Mouse (Mus musculus) stomach, embryonic 14.5 days (tissue): ENCODE results near the gene Chrm4. TPM values are rescaled to one million over a fixed set of nuclear protein-coding genes. Genes with fewer than 3 reads are reported as not detected.

Experiments used
- ATAC-seq: fragments of 200-750 bp; cut with Nextera tagmentation; 2 replicates; pipeline ENCODE4 v1.8.0; 2017; ENCODE audit warnings: low read depth, moderate TSS enrichment; ENCODE audit not compliant: insufficient number of reproducible peaks, insufficient read depth, low FRiP score
- H3K27ac ChIP-seq: fragments of 300-500 bp; sonication (generic); 2 replicates; pipeline ENCODE4 v1.5.1; 2014; ENCODE audit warnings: mild to moderate bottlenecking, low read length, moderate library complexity, mixed read lengths
- H3K27me3 ChIP-seq: fragments of 300-500 bp; sonication (generic); 2 replicates; pipeline ENCODE4 v1.6.1; 2014; ENCODE audit warnings: low read length, control low read depth, mixed read lengths; ENCODE audit not compliant: control insufficient read depth, insufficient read depth
- H3K36me3 ChIP-seq: fragments of 300-500 bp; sonication (generic); 2 replicates; pipeline ENCODE4 v1.6.1; 2014; ENCODE audit warnings: mild to moderate bottlenecking, control low read depth, low read length, moderate library complexity, mixed read lengths; ENCODE audit not compliant: control insufficient read depth, insufficient read depth
- H3K4me1 ChIP-seq: fragments of 300-500 bp; sonication (generic); 2 replicates; pipeline ENCODE4 v1.6.1; 2014; ENCODE audit warnings: low read length, control low read depth, mixed read lengths; ENCODE audit not compliant: control insufficient read depth, insufficient read depth
- H3K4me2 ChIP-seq: fragments of 300-500 bp; sonication (generic); replicated peaks from 2 replicates; pipeline ENCODE4 v1.6.1; 2014; ENCODE audit warnings: low read depth, low read length, control low read depth
- H3K4me3 ChIP-seq: fragments of 300-500 bp; sonication (generic); 2 replicates; pipeline ENCODE4 v1.5.1; 2014; ENCODE audit warnings: low read depth, low read length, control low read depth
- H3K9ac ChIP-seq: fragments of 300-500 bp; sonication (generic); replicated peaks from 2 replicates; pipeline ENCODE4 v1.6.1; 2014; ENCODE audit warnings: low read depth, mild to moderate bottlenecking, control low read depth, low read length, moderate library complexity, mixed read lengths
- H3K9me3 ChIP-seq: fragments of 300-500 bp; sonication (generic); 2 replicates; pipeline ENCODE4 v1.6.1; 2016; ENCODE audit warnings: low read depth, low read length, control low read depth; ENCODE audit not compliant: control insufficient read depth
- WGBS: fragments of 180-500 bp; shearing (Covaris S2); extraction: QIAGEN DNeasy Blood & Tissue Kit; methylation state at CpG from one replicate; pipeline ENCODE4 v1.1.7; 2014; 5-methylcytosine and 5-hydroxymethylcytosine counted together
- polyA plus RNA-seq: library from polyadenylated mRNA; unstranded; fragments of >200 nt; fragmentation: Nextera tagmentation; extraction: Ambion mirVana; gene quantifications from 2 replicates; pipeline ENCODE4 v1.2.1, GENCODE M21; 2014

The Chrm4 gene
- polyA plus RNA-seq = 0.17 TPM in 1 of 2 replicates, not detected in the other

DNA sequence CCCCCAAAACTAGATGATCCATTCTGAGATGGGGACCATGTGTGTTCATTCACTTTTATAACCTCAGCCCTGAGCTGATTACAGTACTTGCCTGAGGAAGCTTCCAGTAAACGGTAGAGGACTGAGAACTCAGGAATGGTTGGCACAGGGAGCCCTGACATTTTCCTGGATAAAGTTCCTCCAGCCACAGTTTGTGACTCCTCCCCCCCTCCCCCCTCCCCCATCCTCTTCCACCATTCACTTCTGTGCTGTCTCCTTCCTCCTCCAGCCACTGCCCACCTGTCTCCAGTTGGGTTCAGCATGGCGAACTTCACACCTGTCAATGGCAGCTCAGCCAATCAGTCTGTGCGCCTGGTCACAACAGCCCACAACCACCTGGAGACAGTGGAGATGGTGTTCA lies at the start of gene Chrm4:
Gene Chrm4 (plus strand): TSS at position 301 of the 400 bp plus-strand sequence.
- 75% methylated on average over 3 of the region's 3 CpGs for WGBS
- no peak within 1 kb of the TSS for H3K4me2 ChIP-seq
- no peak within 1 kb of the TSS for H3K9ac ChIP-seq
- peaks cover 11% of the 10 kb centered on the region for H3K27me3 ChIP-seq
- no peaks in the 10 kb centered on the region for H3K36me3 ChIP-seq
- ATAC-seq = no peak
- H3K27ac ChIP-seq = no peak within 1 kb of the TSS
- H3K4me1 ChIP-seq = peaks cover 18% of the 10 kb centered on the region
- no peaks in the 10 kb centered on the region for H3K9me3 ChIP-seq
- H3K4me3 ChIP-seq = no peak within 1 kb of the TSS

DNA sequence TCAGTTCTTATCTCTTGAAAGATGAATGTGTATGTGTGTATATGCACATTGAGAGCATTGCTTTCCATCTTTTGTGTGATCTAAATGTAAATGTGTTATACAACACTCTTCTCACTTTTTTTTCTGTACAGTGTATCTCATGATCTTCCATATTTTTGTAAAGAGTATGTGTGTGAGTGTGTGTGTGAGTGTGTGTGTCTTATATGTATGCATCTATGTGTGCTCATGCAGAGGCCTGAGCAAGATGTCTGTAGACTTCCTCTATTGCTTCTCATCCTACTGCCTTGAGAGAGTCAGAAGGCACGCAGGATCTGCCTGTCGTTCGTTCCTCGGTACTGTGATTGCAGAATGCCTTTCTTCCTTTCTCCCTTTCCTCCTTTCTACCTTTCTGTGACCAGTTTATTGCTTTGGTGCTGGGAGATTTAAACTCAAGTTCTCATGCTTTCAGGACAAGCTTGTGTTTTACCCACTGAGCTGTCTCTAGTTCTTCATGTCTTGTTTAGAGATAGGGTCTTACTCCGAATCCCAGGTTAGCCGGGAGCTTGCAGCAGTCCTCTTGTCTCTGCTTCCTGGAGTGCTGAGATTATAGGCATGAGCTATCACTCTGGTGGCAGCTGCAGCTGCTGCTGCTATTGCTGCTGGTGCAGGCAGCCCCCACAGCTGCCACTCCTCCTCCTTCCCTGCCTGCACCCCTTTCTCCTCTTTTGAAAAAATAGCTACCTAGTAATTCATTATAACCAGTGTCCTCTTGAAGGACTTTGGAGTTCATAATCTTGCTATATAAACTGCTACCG lies 48.5 kb upstream of the Chrm4 start:
- 51% methylated on average over 7 of the region's 7 CpGs for WGBS
- Histone ChIP-seq H3K36me3 (no peaks in the 10 kb centered on the region), H3K9me3 (no peaks in the 10 kb centered on the region), H3K27me3 (no peaks in the 10 kb centered on the region), H3K9ac (no peak overlapping the region), H3K4me3 (no peak overlapping the region), H3K4me2 (no peak overlapping the region), H3K27ac (no peak overlapping the region), H3K4me1 (peaks cover 6% of the 10 kb centered on the region; the same call in 1 of the 2 replicates)
- no peak for ATAC-seq

- WGBS = 66% methylated on average over 4 of the region's 4 CpGs
- no peak for ATAC-seq
- H3K36me3 ChIP-seq = peaks cover 6% of the 10 kb centered on the region
- H3K27me3 ChIP-seq = no peaks in the 10 kb centered on the region
- H3K4me2 ChIP-seq = no peak overlapping the region
- no peak overlapping the region for H3K27ac ChIP-seq
- peaks cover 3% of the 10 kb centered on the region; the same call in 1 of the 2 replicates for H3K4me1 ChIP-seq
- no peak overlapping the region for H3K4me3 ChIP-seq
- no peak overlapping the region for H3K9ac ChIP-seq
- H3K9me3 ChIP-seq = no peaks in the 10 kb centered on the region
Observed at GRCm38 (mm10) chr2:91883961-91884360, 43.1 kb upstream of the Chrm4 start.

DNA sequence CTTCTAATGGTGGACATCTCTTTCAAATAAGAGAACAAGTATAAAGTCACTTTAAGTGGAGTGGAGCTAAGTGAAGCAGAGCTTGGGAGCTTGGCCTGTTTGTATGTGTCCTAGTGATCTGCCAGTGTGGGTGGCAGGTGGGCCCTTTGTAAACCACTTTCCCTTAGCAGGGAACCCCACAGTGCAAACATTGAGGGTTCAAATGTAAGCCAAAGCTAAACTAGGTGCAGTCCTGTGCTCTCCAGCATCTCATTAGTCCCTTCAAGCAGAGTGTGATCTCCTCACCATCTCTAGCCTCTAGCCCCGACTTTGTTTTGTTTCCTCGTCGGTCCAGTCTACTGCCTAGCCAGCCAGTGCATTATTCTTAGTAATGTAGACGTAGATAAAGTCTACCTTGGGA lies 42.4 kb upstream of the Chrm4 start:
- Histone ChIP-seq H3K27me3 (no peaks in the 10 kb centered on the region), H3K4me3 (no peak overlapping the region), H3K4me1 (no peaks in the 10 kb centered on the region), H3K4me2 (no peak overlapping the region), H3K36me3 (peaks cover 6% of the 10 kb centered on the region), H3K9ac (no peak overlapping the region), H3K9me3 (no peaks in the 10 kb centered on the region), H3K27ac (no peak overlapping the region)
- ATAC-seq = no peak
- 63% methylated on average over 4 of the region's 4 CpGs for WGBS

- Histone ChIP-seq H3K4me1 (no peaks in the 10 kb centered on the region), H3K4me3 (no peak overlapping the region), H3K9me3 (no peaks in the 10 kb centered on the region), H3K4me2 (no peak overlapping the region), H3K27ac (no peak overlapping the region), H3K36me3 (0 out of 2 replicates have a peak, but pooled peaks cover 5% of the 10 kb centered on the region), H3K27me3 (no peaks in the 10 kb centered on the region), H3K9ac (no peak overlapping the region)
- no peak for ATAC-seq
- 87% methylated on average over 3 of the region's 3 CpGs for WGBS
Observed at GRCm38 (mm10) chr2:91894716-91895115, 32.3 kb upstream of the Chrm4 start.

GRCm38 (mm10) chr2:91895401-91895800 lies 31.6 kb upstream of the Chrm4 start:
- Histone ChIP-seq H3K27ac (no peak overlapping the region), H3K27me3 (no peaks in the 10 kb centered on the region), H3K36me3 (peaks cover 7% of the 10 kb centered on the region; the same call in 1 of the 2 replicates), H3K4me3 (no peak overlapping the region), H3K9me3 (no peaks in the 10 kb centered on the region), H3K9ac (no peak overlapping the region), H3K4me1 (no peaks in the 10 kb centered on the region), H3K4me2 (no peak overlapping the region)
- WGBS = 82% methylated on average over 3 of the region's 3 CpGs
- ATAC-seq = no peak

DNA sequence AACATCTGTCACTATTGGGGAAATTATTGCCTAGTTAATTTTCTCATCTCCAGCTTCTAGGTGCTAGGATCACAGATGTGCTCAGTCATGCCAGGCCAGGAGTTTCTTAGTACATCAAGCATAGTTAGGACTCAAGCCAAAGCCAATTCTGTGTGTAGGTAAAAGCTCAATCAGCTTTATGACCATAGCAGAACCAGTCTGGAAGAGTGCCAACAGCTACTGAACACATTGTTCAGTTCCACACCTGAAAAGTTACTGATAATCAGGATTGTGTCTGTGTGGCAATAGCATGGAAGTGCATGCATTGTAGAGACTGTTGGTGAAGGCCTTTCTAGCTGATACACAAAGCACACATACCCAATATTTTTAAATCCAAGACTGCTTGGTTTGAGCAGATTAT lies 29.1 kb upstream of the Chrm4 start:
- no peak overlapping the region for H3K4me2 ChIP-seq
- ATAC-seq = no peak

GRCm38 (mm10) chr2:91899141-91899540 lies 27.9 kb upstream of the Chrm4 start:
- H3K4me2 ChIP-seq = no peak overlapping the region
- no peaks in the 10 kb centered on the region for H3K9me3 ChIP-seq
- no peak overlapping the region for H3K27ac ChIP-seq
- no peak overlapping the region for H3K9ac ChIP-seq
- H3K4me1 ChIP-seq = no peaks in the 10 kb centered on the region
- peaks cover 13% of the 10 kb centered on the region; the same call in 1 of the 2 replicates for H3K36me3 ChIP-seq
- H3K4me3 ChIP-seq = no peak overlapping the region
- no peak for ATAC-seq
- H3K27me3 ChIP-seq = no peaks in the 10 kb centered on the region
- WGBS = 91% methylated on average over 3 of the region's 3 CpGs

More for the DNA sequence above, 29.1 kb upstream of the Chrm4 start:
- no peaks in the 10 kb centered on the region for H3K27me3 ChIP-seq
- H3K36me3 ChIP-seq = peaks cover 13% of the 10 kb centered on the region; the same call in 1 of the 2 replicates
- H3K27ac ChIP-seq = no peak overlapping the region
- H3K9ac ChIP-seq = no peak overlapping the region
- no peaks in the 10 kb centered on the region for H3K4me1 ChIP-seq
- H3K4me3 ChIP-seq = no peak overlapping the region
- no peaks in the 10 kb centered on the region for H3K9me3 ChIP-seq
